Mouse (Mus musculus) erythroblast, embryonic 14.5 days (primary cell): ENCODE results near the gene Lrch1. TPM values are rescaled to one million over a fixed set of nuclear protein-coding genes. Genes with fewer than 3 reads are reported as not detected.
A peak's percentile ranks its signal among the peaks of the same experiment; 100 is the strongest.

Experiments used
- H3K27me3 ChIP-seq: 2 replicates; pipeline ENCODE4 v1.6.1; 2012; ENCODE audit warnings: inconsistent platforms; ENCODE audit not compliant: control insufficient read depth
- H3K36me3 ChIP-seq: 2 replicates; pipeline ENCODE4 v1.6.1; 2012; ENCODE audit warnings: mild to moderate bottlenecking, inconsistent platforms; ENCODE audit not compliant: control insufficient read depth
- H3K4me1 ChIP-seq: 2 replicates; pipeline ENCODE4 v1.6.1; 2012; ENCODE audit warnings: inconsistent platforms; ENCODE audit not compliant: control insufficient read depth
- H3K4me3 ChIP-seq: replicated peaks from 2 replicates; pipeline ENCODE3; 2012; ENCODE audit warnings: moderate library complexity, mild to moderate bottlenecking, inconsistent platforms
- H3K9me3 ChIP-seq: 2 replicates; pipeline ENCODE4 v1.6.1; 2012; ENCODE audit warnings: low read length, inconsistent platforms, mixed read lengths; ENCODE audit not compliant: control insufficient read depth
- GATA1 ChIP-seq: IDR thresholded peaks from 2 replicates; pipeline ENCODE4 v1.6.1; 2012; ENCODE audit warnings: low read length, inconsistent platforms, mixed read lengths
- TAL1 ChIP-seq: IDR thresholded peaks from 3 replicates; pipeline ENCODE4 v1.6.1; 2012; ENCODE audit warnings: low read length, inconsistent platforms, mixed read lengths
- polyA plus RNA-seq: library from polyadenylated mRNA; stranded (reverse); fragments of >175 nt; gene quantifications from 2 replicates; pipeline ENCODE4 v1.2.3, GENCODE M21; 2012

Gene Lrch1
- polyA plus RNA-seq, 1 experiment = 0.31 TPM

DNA sequence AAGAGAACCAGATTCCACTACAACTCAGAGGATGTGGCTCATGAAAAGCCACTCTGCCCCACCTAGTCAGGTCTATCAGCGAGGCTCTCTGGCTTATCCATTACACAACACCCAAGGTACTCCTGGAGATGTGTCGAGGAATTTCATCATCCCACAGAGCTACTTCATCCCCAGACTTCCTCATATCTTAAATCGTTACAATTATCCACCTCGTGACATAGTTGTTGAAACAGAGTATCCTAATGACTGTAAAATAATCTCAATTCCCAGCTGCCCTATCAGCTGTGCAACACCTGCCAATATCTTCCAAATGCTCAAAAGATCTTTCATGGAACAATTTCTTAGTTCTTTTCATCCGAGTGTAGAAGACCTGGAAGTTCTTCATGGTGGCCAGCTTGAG lies 35.4 kb upstream of the Lrch1 start:
- Histone ChIP-seq H3K4me1 (peaks cover 3% of the 10 kb centered on the region), H3K36me3 (no peaks in the 10 kb centered on the region), H3K9me3 (no peaks in the 10 kb centered on the region), H3K4me3 (no peak overlapping the region), H3K27me3 (peaks cover 10% of the 10 kb centered on the region)
- no peak for TF ChIP-seq TAL1
- TF ChIP-seq GATA1 = no peak

GRCm38 (mm10) chr14:74981016-74981415 lies 33.3 kb upstream of the Lrch1 start:
- no peak for TF ChIP-seq TAL1
- no peak for TF ChIP-seq GATA1
- no peaks in the 10 kb centered on the region for H3K36me3 ChIP-seq

GRCm38 (mm10) chr14:74976972-74977371 lies 29.3 kb upstream of the Lrch1 start:
- Histone ChIP-seq H3K4me3 (no peak overlapping the region), H3K36me3 (no peaks in the 10 kb centered on the region), H3K4me1 (peaks cover 33% of the 10 kb centered on the region), H3K9me3 (no peaks in the 10 kb centered on the region), H3K27me3 (peaks cover 9% of the 10 kb centered on the region)
- TF ChIP-seq TAL1 (no peak), GATA1 (no peak)

More at GRCm38 (mm10) chr14:74981016-74981415, 33.3 kb upstream of the Lrch1 start:
- no peaks in the 10 kb centered on the region for H3K9me3 ChIP-seq
- H3K4me3 ChIP-seq = no peak overlapping the region
- H3K27me3 ChIP-seq = peaks cover 12% of the 10 kb centered on the region
- peaks cover 3% of the 10 kb centered on the region for H3K4me1 ChIP-seq

DNA sequence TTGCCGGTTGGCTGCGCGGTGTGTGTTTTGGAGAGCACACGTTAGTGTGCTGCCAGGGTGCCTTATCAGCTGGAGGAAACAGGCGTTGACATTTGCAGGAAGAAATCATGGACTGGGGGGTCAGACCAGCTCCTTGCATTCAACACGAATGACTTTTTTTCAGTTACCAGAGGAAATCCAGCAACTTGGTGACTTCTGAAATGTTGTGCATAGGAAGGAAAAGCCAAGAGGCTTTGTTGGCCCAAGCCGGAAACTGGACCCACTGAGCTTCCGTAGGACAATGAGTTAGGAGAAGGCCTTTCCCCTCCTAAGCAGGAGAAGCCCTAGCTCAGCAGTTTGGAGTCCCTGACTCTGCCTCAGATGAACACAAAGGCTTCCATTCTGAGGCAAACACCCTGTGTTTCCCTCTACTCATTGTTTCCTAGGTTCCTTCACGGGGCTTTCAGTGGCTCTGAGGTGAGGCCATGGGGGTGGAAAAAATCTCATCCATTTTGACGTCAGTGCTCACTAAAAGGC lies 26.5 kb upstream of the Lrch1 start:
- Histone ChIP-seq H3K9me3 (no peaks in the 10 kb centered on the region), H3K27me3 (peaks cover 9% of the 10 kb centered on the region), H3K4me1 (peaks cover 51% of the 10 kb centered on the region), H3K4me3 (no peak overlapping the region), H3K36me3 (no peaks in the 10 kb centered on the region)
- TF ChIP-seq TAL1 (no peak), GATA1 (no peak)

DNA sequence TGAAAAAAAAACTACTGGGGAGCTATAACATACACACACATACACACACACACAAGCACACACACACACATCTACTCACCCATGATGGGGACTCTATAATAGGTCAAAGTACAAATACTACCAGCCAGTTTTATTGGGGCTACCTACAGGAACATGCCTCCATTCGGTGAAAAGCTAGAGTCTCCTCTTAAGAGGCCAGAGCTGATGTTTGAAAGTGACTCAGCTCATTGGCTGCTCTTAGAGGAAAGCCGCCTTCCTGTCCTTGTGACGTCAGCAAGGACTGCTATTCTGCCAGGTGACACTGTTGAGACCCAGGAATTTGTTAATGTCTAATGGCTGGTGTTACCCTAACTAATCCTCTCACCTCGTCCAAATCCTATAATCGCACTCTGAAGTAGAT lies 25.0 kb upstream of the Lrch1 start:
- H3K36me3 ChIP-seq = no peaks in the 10 kb centered on the region
- H3K27me3 ChIP-seq = peaks cover 2% of the 10 kb centered on the region; the same call in 1 of the 2 replicates
- TF ChIP-seq TAL1 = no peak
- TF ChIP-seq GATA1 = no peak
- no peaks in the 10 kb centered on the region for H3K9me3 ChIP-seq
- peaks cover 51% of the 10 kb centered on the region for H3K4me1 ChIP-seq
- H3K4me3 ChIP-seq = peak overlapping the region; percentile 36

- TF ChIP-seq TAL1 = peak; percentile 31; the same call in 1 of the 3 replicates
- TF ChIP-seq GATA1 = peak; percentile 70
- H3K9me3 ChIP-seq = no peaks in the 10 kb centered on the region
- H3K4me3 ChIP-seq = peak overlapping the region; percentile 36
These were observed 24.5 kb upstream of the Lrch1 start for GRCm38 (mm10) chr14:74972216-74972615.

GRCm38 (mm10) chr14:74963402-74963764 lies 15.7 kb upstream of the Lrch1 start:
- Histone ChIP-seq H3K9me3 (peaks cover 3% of the 10 kb centered on the region), H3K36me3 (no peaks in the 10 kb centered on the region), H3K4me3 (no peak overlapping the region), H3K27me3 (no peaks in the 10 kb centered on the region), H3K4me1 (peaks cover 5% of the 10 kb centered on the region)
- TF ChIP-seq TAL1 (no peak), GATA1 (no peak)

More at GRCm38 (mm10) chr14:74972216-74972615, 24.5 kb upstream of the Lrch1 start:
- Histone ChIP-seq H3K27me3 (no peaks in the 10 kb centered on the region), H3K36me3 (no peaks in the 10 kb centered on the region), H3K4me1 (peaks cover 53% of the 10 kb centered on the region)

DNA sequence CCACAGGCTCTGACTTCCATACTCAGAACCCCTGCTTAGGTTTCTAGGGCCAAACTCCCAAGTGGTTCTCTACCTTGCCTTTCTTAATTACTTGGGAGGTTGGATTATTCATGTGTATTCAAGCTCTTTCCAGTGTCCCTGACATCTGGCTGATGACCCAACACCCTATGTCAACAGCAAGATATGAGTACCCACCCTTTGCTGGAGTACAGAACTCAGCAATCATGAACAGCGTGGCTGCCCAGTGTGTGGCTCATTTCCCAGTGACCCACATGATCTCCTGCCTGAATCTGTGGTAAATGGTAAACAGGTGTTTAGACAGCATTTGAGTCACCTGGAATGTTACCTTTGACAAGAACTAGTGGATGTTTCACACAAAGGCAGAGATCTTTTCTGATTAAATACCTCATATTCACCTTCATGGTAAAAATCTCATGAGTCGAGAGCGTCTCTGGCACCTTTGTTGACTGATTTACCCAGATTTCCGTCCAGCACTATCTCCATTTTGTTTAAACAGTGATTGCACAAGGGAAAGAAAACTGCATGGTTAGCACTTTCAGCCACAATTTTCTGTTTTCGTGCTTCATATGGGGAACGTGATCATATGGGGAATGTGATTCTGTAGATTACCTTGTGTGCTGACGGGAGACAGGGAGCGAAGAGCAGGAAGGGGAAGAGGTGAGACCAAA lies 15.2 kb upstream of the Lrch1 start:
- Histone ChIP-seq H3K27me3 (no peaks in the 10 kb centered on the region), H3K36me3 (no peaks in the 10 kb centered on the region), H3K4me3 (no peak overlapping the region), H3K4me1 (peaks cover 5% of the 10 kb centered on the region), H3K9me3 (peaks cover 3% of the 10 kb centered on the region)
- TF ChIP-seq GATA1 (no peak), TAL1 (no peak)

GRCm38 (mm10) chr14:74960568-74960967 lies 12.9 kb upstream of the Lrch1 start:
- Histone ChIP-seq H3K27me3 (no peaks in the 10 kb centered on the region), H3K9me3 (no peaks in the 10 kb centered on the region), H3K4me3 (no peak overlapping the region), H3K4me1 (peaks cover 4% of the 10 kb centered on the region; the same call in 1 of the 2 replicates), H3K36me3 (no peaks in the 10 kb centered on the region)
- TF ChIP-seq GATA1 (no peak), TAL1 (no peak)

DNA sequence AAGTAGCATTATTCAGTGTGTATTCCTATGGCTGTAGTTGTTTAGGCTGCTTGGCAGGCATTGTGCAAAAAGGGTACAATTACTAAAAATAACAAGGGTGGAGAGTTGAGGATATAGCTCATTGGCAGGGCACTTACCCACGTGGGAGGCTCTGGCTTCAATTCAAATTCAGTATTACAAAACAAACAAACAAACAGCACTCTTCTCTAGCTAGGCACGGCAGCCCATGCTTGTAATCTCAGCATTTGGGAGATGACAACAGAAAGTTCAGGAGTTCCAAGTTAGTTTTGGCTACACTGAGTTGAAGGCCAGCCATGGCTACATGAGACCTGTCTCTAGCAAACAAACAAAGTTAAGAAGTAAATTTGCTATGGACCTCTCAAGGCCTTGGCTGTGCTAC lies 9.0 kb upstream of the Lrch1 start:
- Histone ChIP-seq H3K4me1 (peaks cover 2% of the 10 kb centered on the region), H3K4me3 (no peak overlapping the region), H3K36me3 (no peaks in the 10 kb centered on the region), H3K9me3 (no peaks in the 10 kb centered on the region), H3K27me3 (peaks cover 13% of the 10 kb centered on the region)
- no peak for TF ChIP-seq TAL1
- no peak for TF ChIP-seq GATA1
